Mouse (Mus musculus) right cerebral cortex, postnatal 25 days (tissue): Measurements from ENCODE around the gene Moap1.

Source experiments
- DNase-seq: peaks from one replicate; pipeline ENCODE4 v3.0.0; 2022

The Moap1 gene

GRCm38 (mm10) chr12:102743589-102744574 lies at the start of gene Moap1, which contains the start of gene Tmem251:
Moap1 (minus strand) TSS chr12:102743661.
Tmem251 (plus strand) TSS chr12:102743762.
- peak; percentile 93 for DNase-seq

- no peak for DNase-seq
Observed at GRCm38 (mm10) chr12:102787927-102788326, 44.5 kb upstream of the Moap1 start.

GRCm38 (mm10) chr12:102785593-102785985 lies 42.1 kb upstream of the Moap1 start:
- DNase-seq, result no peak

DNA sequence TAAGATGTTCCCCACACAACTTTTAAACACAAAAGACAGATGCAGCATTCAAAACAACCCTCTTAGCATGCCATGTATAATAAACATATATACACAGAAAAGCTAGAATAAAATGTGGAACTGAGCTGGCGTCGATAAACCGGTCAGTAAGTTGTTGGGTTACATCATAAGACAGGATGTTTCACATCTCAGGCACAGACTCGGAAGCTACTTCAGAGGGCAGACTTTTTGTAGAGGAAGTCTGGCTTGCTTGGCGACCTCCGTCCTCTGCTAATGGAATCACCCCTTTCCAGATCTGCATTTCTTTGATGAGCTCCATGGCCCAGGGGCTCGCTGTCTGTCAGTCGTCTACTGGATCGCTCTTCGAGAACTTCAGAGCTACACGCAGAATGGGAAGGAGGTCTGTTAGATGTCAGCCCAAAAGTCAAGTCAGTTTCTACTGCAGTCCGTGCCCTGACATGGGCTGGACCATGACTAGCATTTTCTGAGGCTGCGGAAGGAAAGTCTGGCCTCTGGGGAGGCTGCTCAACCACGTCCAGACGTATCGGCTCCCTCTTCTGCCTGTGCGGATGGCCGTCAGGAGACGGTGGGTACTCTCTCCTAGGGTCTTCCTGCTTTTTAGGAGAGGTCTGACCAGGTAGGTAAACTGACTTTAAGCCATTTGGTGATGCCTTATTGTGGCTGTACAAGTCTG lies 41.6 kb upstream of the Moap1 start:
- DNase-seq, result no peak

GRCm38 (mm10) chr12:102782841-102783240 lies 39.4 kb upstream of the Moap1 start:
- no peak for DNase-seq

DNA sequence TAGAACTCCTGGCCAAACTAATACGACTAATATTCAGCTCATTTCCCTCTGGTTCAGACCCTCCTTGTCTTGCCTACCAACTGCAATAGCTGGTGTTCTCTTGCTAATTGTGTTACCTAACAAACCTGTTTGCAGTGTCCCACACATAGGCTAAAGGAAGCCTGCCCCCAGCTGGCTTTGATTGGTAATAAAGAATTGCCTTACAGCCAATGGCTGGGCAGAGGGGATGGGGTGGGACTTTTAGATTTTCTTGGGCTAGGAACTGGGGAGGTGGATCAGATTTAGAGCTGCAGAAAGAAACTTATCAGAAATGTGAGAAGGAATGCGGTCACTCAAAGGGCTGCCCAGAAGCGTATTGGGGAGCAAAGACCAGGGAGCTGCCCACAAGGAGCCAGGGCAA lies 36.0 kb upstream of the Moap1 start:
- DNase-seq, result no peak

DNA sequence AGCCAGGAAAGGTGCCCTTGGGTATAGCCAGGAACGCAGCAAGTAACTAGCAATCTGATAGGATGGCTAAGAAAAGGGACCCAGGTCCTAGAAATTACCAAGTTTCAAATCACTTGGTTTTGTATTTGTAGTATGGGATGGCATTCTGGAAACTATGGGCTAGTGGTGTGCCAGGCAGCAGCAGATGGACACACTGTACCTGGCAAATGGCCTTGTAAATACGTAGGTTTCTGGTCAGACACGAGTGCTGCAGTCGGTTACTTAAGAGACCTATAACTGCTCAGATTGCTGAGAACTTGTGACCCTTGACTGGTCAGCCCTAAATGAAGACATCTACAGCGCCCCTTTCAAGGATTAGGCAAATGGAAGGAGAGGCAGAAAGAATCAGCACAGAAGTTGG lies 34.7 kb upstream of the Moap1 start:
- DNase-seq, result no peak

- no peak for DNase-seq
Observed at GRCm38 (mm10) chr12:102776035-102776434, 32.6 kb upstream of the Moap1 start.

DNA sequence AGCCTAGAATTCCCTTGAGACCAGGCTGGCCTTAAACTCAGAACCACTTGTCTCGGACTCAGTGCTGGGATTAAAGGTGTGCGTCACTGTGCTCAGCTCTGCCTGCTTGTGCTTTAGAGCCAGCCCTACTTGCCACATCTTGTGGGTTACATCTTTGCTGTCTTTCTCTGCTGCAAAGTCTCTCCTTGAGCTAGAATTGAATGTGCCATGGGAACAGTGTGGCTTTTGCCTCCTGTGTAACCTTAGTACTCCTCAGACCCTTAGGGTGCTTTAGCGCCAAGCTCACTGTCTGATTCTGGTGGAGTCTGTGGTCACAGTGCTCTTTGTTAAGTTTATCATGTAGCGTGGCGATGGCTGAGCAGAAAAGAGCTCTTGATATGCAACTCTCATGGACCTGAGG lies 29.2 kb upstream of the Moap1 start:
- no peak for DNase-seq

- DNase-seq, result no peak
Observed at GRCm38 (mm10) chr12:102771601-102772000, 28.1 kb upstream of the Moap1 start.

DNA sequence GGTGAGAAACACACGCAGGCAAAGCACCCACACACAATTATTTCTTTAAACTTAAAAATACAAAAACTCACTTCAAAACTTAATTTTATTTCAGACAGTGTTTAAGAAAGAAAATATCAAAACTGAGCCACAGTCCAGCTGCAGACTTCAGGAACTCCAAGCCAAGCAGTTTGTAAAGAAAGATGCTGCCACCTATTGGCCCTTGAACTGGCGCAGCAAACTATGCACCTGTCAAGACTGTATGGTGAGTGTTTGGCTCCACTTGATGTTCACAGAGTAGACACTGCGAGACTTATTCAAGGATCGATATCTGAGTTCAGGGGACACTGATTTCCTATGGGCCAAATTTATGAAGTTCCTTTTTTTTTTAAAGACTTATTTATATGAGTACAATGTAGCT lies 25.5 kb upstream of the Moap1 start:
- DNase-seq, result no peak

DNA sequence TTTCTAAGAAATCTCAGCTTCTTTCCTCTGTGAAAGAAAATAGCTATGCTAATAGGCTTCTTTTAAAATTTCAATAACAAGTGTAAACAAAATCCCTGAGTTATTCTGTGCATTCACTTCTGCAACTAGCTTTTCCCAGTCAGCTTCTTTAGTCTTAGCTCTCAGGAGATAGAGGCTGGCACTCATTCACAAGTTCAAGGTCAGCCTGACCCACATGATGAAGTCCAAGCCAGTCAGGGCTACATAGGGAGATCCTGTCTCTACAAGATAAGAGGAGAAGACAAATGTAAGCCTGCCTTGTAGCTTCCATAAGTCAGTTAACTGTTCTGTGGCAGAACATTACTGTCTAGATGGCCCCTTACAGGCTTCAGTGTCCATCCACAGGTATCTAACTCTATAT lies 20.2 kb upstream of the Moap1 start:
- no peak for DNase-seq

DNA sequence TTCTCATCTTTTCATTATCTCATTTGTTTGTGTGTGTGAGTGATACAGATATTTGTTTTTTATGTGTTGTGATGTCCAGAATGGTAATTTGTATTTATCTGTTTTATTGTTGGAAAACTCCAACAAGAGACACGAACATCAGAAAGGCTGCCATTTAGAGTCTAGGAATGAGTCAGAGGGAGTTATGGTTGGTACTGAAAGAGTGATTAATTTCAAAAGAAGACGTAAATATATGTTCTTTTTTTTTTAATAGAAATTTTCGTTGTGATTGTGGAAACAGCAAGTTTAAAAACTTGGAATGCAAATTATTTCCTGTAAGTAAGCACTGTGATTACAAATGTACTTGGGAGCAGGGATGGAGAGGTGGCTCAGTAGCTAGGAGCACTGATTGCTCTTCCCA lies 18.2 kb upstream of the Moap1 start:
- DNase-seq, result no peak

DNA sequence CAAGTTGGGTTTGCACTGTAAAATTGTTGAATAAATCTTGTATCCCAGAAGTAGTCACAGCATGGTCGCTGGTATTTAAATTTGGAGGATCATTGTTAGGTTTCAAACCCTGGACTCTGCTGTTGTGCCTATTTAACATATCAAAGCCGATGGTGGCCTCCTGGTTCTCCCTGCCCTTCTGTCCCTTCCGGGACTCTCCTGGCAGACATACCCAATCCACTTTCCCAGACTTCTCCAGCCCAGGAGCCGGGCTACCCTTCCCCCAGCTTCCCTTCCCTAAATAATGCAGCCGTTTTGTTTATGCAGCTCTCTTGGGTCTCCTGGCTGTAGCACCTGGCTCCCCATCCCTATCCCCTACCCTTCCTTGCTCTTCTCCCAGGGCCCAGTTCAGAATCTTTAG lies 15.5 kb upstream of the Moap1 start:
- DNase-seq, result no peak

- DNase-seq, result no peak
Observed at GRCm38 (mm10) chr12:102758403-102758756, 14.9 kb upstream of the Moap1 start, which contains the start of gene Gm20604. Gm20604 (minus strand) TSS chr12:102758672.

GRCm38 (mm10) chr12:102757689-102758402 lies 14.4 kb upstream of the Moap1 start, which contains the start of the genes Gm28051, Gon7 and Ubr7:
Gm28051 (minus strand) TSS chr12:102757765.
Gon7 (minus strand) TSS chr12:102757803.
Ubr7 (plus strand) TSS chr12:102757967.
- DNase-seq, result peak; percentile 98

DNA sequence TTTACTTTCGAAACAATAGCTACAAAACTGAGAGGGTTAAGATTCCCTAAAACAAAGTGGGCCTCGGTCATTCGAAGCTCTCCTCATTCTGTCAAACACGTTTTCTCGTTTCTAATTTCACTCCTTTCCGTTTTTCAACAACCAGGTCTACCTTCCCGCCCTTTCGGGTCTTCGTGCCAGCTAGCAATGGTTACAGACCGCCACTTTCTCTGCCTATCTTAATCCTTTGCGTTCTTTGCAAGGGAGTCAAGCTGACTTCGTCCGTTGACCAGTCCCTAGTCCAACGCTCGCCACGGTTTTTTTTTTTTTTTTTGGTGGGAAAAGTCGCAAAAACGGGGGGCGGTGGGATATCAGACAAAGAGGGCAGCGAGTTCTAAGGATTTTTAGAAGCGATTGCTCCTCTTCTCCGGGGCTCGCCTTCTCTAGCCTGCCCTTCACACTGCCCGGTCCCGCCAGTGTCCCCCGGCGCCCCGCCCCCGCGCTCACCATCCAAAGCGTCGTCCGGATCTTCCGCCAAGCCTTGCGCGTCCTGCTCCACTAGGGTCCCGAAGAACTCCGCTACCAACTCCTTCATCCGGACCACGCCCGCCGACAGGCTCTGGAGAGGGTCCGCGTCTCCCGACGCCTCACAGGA lies 13.7 kb upstream of the Moap1 start:
- no peak for DNase-seq

DNA sequence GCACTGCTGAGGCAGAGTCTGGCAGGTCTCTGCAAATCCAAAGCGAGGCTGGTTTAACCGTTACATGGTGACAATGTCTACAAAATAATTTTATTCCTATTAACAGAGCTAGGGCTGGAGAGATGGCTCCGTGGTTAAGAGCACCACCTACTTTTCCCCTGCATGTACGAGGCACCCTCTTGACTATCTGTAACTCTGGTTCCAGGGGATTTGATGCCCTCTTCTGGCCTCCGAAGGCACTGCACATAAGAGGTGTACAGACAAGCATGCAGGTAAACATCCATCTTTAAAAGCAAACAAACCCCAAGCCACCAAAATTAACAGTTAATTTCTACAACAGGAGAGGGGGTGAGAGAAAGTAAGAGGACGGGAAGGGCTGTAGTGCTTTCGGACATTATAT lies 12.8 kb upstream of the Moap1 start:
- no peak for DNase-seq

GRCm38 (mm10) chr12:102748256-102748655 lies 4.8 kb upstream of the Moap1 start:
- no peak for DNase-seq

- no peak for DNase-seq
Observed at GRCm38 (mm10) chr12:102744839-102745238, 1.4 kb upstream of the Moap1 start.

DNA sequence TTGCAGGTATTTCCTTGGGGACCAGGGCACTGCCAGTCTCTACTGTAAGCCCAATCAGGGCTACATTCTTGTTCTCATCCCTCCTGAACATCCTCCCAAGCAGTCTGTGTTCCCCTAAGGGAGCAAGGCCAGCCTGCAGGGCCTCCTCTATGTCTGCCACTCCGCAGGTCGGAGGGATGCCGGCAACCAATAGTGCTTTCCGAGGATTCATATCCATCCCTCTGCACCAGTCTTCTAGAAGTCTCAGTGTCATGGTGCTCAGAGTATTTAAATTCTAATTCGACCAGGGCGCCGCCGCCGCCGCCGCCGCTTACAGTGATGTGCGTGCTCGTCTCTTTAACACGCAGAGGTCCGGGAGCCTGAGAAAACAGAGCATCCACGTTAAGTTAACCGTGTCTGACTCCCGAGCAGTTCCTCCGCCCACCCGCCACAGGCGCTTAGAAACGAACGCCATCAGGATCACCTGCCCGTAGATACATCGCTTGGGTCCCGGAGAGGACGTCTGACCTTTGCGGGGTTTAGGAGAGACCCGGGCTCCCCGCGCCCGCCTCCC lies 349 bp downstream of the Moap1 start:
- no peak for DNase-seq

DNA sequence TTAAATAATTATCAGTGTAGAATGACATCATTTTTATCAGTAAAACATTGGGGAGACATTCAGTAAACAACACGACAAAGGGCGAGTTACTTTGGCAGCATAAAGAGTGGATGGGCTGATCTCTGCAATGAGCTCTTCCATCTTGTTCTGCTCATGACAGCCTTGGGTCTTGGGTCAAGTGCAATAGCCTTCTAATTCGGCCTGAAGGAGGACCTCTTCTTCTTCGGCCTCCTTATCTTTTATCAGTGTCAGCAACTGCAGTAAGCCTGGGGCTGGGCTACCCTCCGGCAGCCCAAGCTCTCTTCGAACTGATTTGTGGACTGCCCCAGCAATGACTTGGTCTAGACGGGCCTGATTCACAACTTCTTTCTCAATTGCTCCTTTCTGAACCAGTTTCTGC lies 1.4 kb downstream of the Moap1 start:
- DNase-seq, result no peak
